Mouse (Mus musculus): ENCODE data around the gene Mydgf. TPM values are rescaled to one million over a fixed set of nuclear protein-coding genes. Genes with fewer than 3 reads are reported as not detected.

Mydgf gene
- polyA plus RNA-seq, 1 experiment from 2014 or later: 78.6 TPM

DNA sequence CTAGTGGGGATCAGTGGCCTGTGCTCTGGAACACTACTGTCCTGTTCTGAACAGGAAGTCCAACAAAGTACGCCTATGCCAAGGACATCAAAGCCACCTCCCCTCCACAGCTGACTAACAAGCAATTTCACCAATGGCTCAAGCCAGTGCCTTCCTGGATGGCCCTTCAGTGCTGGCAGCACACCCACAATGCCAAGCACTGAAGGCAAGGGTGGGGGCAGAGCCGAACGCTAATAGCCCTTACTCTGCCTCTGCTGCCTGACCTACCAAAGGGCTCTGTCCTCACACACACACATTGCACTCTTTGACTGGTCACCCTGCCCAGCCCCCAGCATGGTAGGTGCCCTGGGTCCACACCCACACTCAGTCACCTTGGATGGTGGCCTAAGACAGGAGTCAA is 25.1 kb upstream of the Mydgf start:
- no peak overlapping the region for H3K9ac ChIP-seq
- no peak for ATAC-seq (ENCODE audit: low FRiP score, low read depth)
- 94% methylated on average over 3 of the region's 3 CpGs for WGBS

DNA sequence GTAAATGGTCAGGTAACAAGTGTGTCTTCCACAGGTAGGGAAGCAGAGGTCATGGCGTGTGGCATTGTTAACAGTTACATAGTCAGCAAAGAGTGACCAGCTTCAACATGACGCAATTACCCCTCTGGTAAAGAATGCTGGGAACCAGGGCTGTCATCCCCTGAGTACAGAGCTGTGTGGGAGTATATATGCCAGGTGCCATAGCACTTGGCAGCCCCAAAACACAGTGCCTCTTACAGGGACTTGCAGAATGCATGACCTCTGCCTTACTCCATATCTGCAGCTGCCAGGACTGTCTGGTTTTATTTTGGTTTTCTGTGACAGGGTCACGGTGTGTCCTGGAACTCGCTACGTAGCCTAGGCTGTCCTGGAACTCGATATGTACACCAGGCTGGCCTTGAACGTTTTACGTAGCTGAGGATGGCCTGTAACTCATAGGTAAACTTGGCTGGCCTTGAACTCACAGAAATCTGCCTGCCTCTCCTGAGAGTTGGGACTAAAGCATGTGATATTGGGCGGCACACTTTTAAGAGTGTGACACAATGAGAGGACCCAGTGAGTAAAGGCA is 24.3 kb upstream of the Mydgf start:
- no peaks in the 10 kb centered on the region for H3K9me3 ChIP-seq
- H3K4me1 ChIP-seq (replicated peaks): no peaks in the 10 kb centered on the region
- H3K27ac ChIP-seq (replicated peaks): no peak overlapping the region
- H3K27me3 ChIP-seq: no peaks in the 10 kb centered on the region
- ATAC-seq (ENCODE audit: low FRiP score, low read depth): no peak
- peaks cover 83% of the 10 kb centered on the region for H3K36me3 ChIP-seq
- no peak overlapping the region for H3K4me3 ChIP-seq
- no peak overlapping the region for H3K9ac ChIP-seq
- WGBS: 94% methylated on average over 9 of the region's 9 CpGs
- H3K4me2 ChIP-seq: no peak overlapping the region

More for the DNA sequence above, 25.1 kb upstream of the Mydgf start:
- Histone ChIP-seq H3K27me3 (no peaks in the 10 kb centered on the region), H3K36me3 (peaks cover 76% of the 10 kb centered on the region), H3K4me2 (no peak overlapping the region), H3K27ac (replicated peaks) (no peak overlapping the region), H3K4me1 (replicated peaks) (no peaks in the 10 kb centered on the region), H3K4me3 (no peak overlapping the region), H3K9me3 (no peaks in the 10 kb centered on the region)

DNA sequence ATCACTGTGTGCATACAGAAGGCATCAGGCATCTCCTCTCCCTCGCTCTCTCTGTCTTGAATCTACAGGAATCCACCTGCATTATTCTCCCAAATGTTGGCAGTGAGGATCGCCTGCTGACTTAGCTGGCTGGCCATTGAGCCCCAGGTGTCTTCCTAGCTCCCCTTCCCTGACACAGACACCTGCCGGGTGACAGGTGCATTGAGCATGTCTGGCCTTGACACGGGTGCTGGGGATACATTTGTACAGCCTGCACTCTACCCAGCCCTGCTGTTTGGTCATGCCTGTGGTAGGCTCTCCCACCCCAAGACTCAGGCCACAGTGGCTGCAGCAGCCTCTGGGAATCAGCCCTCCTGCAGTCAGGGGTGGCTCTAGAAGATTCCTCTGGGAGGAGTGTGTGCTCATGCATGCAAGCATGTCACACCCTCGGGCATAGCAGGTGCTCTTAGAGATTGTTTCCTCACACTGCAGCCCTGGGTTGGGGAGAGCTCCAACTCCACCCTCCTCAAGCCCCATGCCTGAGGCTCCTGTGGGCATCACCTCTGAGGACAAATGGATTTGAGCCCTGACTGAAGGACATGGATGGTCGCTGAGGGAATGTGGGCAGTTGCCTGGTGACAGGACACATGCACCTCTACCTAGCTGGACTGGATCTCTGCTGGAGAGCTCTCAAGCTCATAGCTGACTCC is 23.4 kb upstream of the Mydgf start:
- no peaks in the 10 kb centered on the region for H3K9me3 ChIP-seq
- H3K4me1 ChIP-seq (replicated peaks): no peaks in the 10 kb centered on the region
- no peak overlapping the region for H3K4me3 ChIP-seq
- H3K36me3 ChIP-seq: peaks cover 90% of the 10 kb centered on the region
- no peak overlapping the region for H3K4me2 ChIP-seq
- no peaks in the 10 kb centered on the region for H3K27me3 ChIP-seq
- ATAC-seq (ENCODE audit: low FRiP score, low read depth): no peak
- WGBS: 85% methylated on average over 6 of the region's 6 CpGs
- no peak overlapping the region for H3K27ac ChIP-seq (replicated peaks)
- no peak overlapping the region for H3K9ac ChIP-seq

DNA sequence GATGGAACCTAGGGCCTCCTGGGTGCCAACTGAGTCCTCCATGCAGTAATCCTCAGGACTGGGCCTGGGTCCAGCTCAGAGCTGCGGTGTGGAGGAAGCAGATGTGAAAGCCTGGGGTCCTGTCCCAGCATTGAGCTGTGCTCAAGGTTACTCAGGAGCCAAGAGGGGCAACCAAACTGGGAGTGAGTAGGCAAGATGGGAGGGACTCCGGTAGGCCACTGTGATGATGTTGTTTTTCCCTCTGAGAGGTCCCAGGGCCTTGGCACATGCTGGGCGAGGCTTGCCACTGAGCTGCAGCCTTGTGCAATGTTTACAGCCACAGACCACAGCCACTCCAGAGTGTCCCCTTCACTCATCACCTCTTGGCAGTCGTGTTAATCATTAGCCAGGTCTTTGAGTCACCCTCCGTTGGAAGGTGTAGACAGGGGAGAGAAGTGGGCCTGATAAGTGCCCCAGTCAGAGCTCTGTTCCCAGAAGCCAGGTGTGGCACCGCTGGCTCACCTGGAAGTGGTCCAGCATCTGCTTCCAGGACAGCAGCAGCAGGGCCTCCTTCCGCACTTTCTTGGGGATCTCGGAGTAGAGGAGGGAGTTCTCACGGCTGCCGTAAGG is 22.7 kb upstream of the Mydgf start:
- ATAC-seq (ENCODE audit: low FRiP score, low read depth): no peak
- Histone ChIP-seq H3K27ac (replicated peaks) (no peak overlapping the region), H3K9me3 (no peaks in the 10 kb centered on the region), H3K4me3 (no peak overlapping the region), H3K27me3 (no peaks in the 10 kb centered on the region), H3K4me2 (no peak overlapping the region), H3K36me3 (peaks cover 93% of the 10 kb centered on the region), H3K4me1 (replicated peaks) (no peaks in the 10 kb centered on the region), H3K9ac (no peak overlapping the region)
- 88% methylated on average over 10 of the region's 10 CpGs for WGBS

DNA sequence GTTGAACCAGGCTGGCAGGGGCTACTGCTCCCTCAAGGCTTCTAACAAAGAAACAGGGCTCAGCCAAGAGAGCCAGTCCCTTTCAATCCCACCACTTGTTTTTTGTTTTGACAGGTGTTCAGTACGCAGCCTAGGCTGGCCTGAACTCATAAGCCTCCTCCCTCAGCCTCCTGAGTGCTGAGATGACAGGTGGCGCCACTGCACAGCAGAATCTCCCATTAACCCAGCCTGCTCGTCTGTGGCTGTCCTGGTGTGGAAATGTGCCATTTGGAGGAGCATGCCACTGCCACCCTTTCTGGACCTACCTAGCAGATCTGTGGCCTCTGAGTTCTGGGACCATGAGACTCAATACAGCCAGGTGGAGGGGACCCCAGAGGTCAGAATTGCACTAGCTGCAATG is 20.0 kb upstream of the Mydgf start:
- Histone ChIP-seq H3K4me2 (no peak overlapping the region), H3K4me3 (no peak overlapping the region), H3K4me1 (replicated peaks) (no peaks in the 10 kb centered on the region), H3K36me3 (peaks cover 86% of the 10 kb centered on the region), H3K27ac (replicated peaks) (no peak overlapping the region), H3K9me3 (no peaks in the 10 kb centered on the region), H3K9ac (no peak overlapping the region), H3K27me3 (no peaks in the 10 kb centered on the region)
- ATAC-seq (ENCODE audit: low FRiP score, low read depth): no peak
- WGBS: 57% methylated on average over 3 of the region's 3 CpGs

DNA sequence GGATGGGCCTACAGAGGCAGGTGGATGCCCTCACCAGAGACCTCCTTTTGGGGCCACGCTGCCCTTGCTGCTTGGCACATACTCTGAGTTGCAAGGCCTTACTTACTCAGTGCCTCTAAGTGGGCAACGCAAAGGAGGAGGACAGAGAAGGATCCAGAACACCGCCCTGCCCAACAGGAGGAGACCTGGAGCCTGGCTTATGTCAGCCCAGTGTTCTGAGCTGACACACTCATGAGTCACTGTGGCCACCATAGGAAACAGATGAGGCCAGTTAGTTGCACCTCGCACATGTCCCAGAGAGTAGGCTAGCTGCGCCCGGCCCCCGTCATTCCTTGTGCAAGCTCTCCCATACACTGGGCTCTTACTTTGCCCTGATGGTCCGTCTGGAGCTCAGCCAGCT is 18.8 kb upstream of the Mydgf start:
- ATAC-seq (ENCODE audit: low FRiP score, low read depth): no peak

DNA sequence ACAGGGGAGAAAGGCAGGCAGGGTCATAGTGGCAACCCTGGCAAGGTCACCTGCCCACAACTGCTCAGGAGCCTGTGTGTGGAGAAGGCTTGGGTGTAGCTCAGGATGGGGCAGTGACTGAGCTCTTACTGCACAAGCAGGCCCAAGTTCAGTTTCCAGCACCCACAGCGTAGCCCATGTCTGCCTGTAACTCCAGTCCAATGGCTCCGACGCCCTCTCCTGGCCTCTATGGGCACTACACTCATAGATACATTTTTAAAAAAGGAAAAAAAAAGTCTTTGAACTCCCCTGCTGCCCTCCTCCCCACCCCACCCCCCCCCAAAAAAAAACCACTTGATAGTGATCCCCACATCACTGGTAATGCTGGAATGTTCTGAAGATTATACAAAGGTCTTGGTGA is 17.9 kb upstream of the Mydgf start:
- Histone ChIP-seq H3K4me1 (replicated peaks) (no peaks in the 10 kb centered on the region), H3K4me3 (no peak overlapping the region), H3K9ac (no peak overlapping the region), H3K27ac (replicated peaks) (no peak overlapping the region), H3K4me2 (no peak overlapping the region), H3K27me3 (no peaks in the 10 kb centered on the region), H3K9me3 (no peaks in the 10 kb centered on the region), H3K36me3 (peaks cover 86% of the 10 kb centered on the region)
- 69% methylated on average over 3 of the region's 3 CpGs for WGBS
- no peak for ATAC-seq (ENCODE audit: low FRiP score, low read depth)

More for the DNA sequence above, 18.8 kb upstream of the Mydgf start:
- WGBS: 91% methylated on average over 8 of the region's 8 CpGs
- Histone ChIP-seq H3K9me3 (no peaks in the 10 kb centered on the region), H3K9ac (no peak overlapping the region), H3K27ac (replicated peaks) (no peak overlapping the region), H3K4me3 (no peak overlapping the region), H3K27me3 (no peaks in the 10 kb centered on the region), H3K36me3 (peaks cover 86% of the 10 kb centered on the region), H3K4me1 (replicated peaks) (no peaks in the 10 kb centered on the region), H3K4me2 (no peak overlapping the region)

DNA sequence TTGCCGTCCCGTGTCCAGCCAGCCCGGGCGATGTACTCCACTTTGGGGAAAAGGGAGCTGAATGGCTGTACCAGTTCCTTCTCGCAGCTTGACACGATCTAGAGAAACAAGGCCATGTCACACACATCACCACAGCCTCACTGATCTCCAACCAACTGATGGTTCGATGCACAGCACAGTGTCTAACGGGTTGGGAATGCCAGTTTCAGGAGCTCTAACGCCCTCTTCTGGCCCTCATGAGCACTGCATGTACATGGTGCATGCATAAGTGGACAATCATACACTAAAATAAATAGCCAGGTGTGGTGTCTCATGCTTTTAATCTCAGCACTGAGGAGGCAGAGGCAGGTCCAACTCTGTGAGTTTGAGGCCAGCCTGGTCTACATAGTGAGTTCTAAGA is 16.9 kb upstream of the Mydgf start:
- Histone ChIP-seq H3K4me3 (no peak overlapping the region), H3K4me2 (no peak overlapping the region), H3K4me1 (replicated peaks) (no peaks in the 10 kb centered on the region), H3K9me3 (no peaks in the 10 kb centered on the region), H3K27me3 (no peaks in the 10 kb centered on the region), H3K9ac (no peak overlapping the region), H3K36me3 (peaks cover 85% of the 10 kb centered on the region), H3K27ac (replicated peaks) (no peak overlapping the region)
- ATAC-seq (ENCODE audit: low FRiP score, low read depth): no peak
- 86% methylated on average over 9 of the region's 9 CpGs for WGBS

DNA sequence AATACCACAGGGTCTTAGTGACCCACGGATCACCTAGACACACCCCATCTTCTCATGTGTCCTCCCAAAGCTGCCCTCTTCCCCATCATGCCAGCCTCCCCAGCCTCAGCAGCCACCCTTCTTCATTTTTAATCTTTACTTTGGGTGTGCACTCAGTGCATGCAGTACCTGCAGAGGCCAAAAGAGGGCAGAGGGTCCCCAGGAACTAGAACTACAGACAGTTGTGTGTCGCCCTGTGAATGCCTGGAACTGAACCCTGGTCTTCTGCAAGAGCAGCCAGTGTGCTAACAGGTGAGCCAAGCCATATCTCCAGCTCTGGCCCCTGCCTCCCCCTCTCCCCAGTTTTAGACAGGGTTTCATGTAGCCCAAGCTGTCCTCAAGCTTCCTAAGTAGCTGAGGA is 13.1 kb upstream of the Mydgf start:
- WGBS: 65% methylated on average over 2 of the region's 2 CpGs
- Histone ChIP-seq H3K9me3 (no peaks in the 10 kb centered on the region), H3K4me3 (no peak overlapping the region), H3K36me3 (peaks cover 84% of the 10 kb centered on the region), H3K4me2 (no peak overlapping the region), H3K4me1 (replicated peaks) (no peaks in the 10 kb centered on the region), H3K27ac (replicated peaks) (no peak overlapping the region), H3K9ac (no peak overlapping the region), H3K27me3 (no peaks in the 10 kb centered on the region)
- ATAC-seq (ENCODE audit: low FRiP score, low read depth): no peak

DNA sequence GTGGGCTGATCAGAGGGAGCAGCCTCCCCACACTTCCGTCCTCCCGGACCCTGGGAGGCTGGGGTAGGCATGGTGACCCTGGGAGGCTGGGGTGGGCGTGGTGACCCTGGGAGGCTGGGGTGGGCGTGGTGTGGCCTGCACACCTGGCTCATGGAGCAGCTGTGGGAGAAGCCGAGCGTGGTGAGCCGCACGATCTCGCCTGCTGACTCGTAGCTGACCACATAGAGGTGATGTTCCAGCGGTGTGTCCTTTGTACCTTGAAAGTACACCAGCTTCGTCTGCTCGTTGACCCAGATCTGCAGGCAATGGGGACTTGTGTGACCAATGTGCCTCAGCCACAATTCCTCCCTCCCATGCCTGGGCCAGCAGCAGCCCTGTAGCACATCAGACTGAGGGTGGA is 11.0 kb upstream of the Mydgf start:
- peaks cover 87% of the 10 kb centered on the region for H3K36me3 ChIP-seq
- H3K9ac ChIP-seq: no peak overlapping the region
- no peak overlapping the region for H3K27ac ChIP-seq (replicated peaks)
- WGBS: 92% methylated on average over 13 of the region's 13 CpGs
- H3K4me3 ChIP-seq: no peak overlapping the region
- no peak overlapping the region for H3K4me2 ChIP-seq
- H3K9me3 ChIP-seq: no peaks in the 10 kb centered on the region
- H3K27me3 ChIP-seq: no peaks in the 10 kb centered on the region
- ATAC-seq (ENCODE audit: low FRiP score, low read depth): no peak
- H3K4me1 ChIP-seq (replicated peaks): no peaks in the 10 kb centered on the region

DNA sequence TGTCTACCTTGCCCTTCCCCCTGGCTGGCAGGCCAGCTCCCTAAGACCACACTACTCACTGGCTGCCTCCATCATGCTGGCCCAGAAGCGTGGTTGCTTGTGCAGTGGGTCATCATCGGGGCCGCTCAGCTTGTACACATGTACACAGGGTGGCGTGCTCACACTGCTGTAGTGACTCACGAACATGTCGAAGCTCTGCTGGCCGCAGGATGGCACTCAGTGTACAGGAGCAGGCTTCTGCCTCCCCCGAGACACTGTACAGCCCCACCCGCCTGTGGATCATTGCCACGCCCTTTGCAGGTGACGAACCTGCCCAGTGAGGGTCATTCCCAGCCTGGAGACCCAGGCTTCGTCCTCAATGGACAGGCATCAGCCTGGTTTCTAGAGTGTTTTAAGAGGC is 10.6 kb upstream of the Mydgf start:
- WGBS: 96% methylated on average over 12 of the region's 12 CpGs
- Histone ChIP-seq H3K27ac (replicated peaks) (no peak overlapping the region), H3K4me3 (no peak overlapping the region), H3K27me3 (no peaks in the 10 kb centered on the region), H3K4me1 (replicated peaks) (no peaks in the 10 kb centered on the region), H3K9me3 (no peaks in the 10 kb centered on the region), H3K36me3 (peaks cover 90% of the 10 kb centered on the region), H3K4me2 (no peak overlapping the region), H3K9ac (no peak overlapping the region)
- no peak for ATAC-seq (ENCODE audit: low FRiP score, low read depth)

DNA sequence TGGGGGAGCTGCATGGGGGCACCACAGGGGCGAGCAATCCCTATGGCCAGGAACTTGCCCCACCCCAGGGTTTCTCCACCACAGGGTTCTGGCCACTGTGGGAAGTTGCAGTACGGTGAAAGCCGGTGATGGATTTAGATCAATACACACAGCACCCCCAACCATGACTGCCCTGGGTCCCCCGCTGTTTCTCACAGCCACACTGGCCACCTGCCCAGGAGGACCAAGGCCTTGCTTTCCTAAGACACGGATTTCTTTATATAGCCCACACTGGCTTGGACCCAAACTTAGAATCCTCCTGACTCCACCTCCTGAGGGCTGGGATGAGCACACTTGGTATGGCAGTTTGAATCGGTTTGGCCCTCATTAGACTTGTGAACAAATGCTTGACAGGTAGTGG is 7.5 kb upstream of the Mydgf start:
- peaks cover 82% of the 10 kb centered on the region for H3K36me3 ChIP-seq
- no peak overlapping the region for H3K9ac ChIP-seq
- no peaks in the 10 kb centered on the region for H3K9me3 ChIP-seq
- ATAC-seq (ENCODE audit: low FRiP score, low read depth): no peak
- WGBS: 79% methylated on average over 6 of the region's 6 CpGs
- H3K4me2 ChIP-seq: no peak overlapping the region
- H3K4me1 ChIP-seq (replicated peaks): no peaks in the 10 kb centered on the region
- H3K27me3 ChIP-seq: no peaks in the 10 kb centered on the region
- no peak overlapping the region for H3K27ac ChIP-seq (replicated peaks)
- H3K4me3 ChIP-seq: no peak overlapping the region
